Mouse (Mus musculus) heart, embryonic 14.5 days (tissue): ENCODE measurements around the gene Zfp142. TPM values are rescaled to one million over a fixed set of nuclear protein-coding genes. Genes with fewer than 3 reads are reported as not detected.
A peak's percentile ranks its signal among the peaks of the same experiment; 100 is the strongest.

Experiments used
- ATAC-seq: fragments of 200-750 bp; cut with Nextera tagmentation; 2 replicates; pipeline ENCODE4 v1.8.0; 2017; ENCODE audit warnings: low read depth, moderate TSS enrichment; ENCODE audit not compliant: insufficient number of reproducible peaks, insufficient read depth, low FRiP score
- H3K27ac ChIP-seq, 2 experiments: fragments of 200-500 bp in 1 of 2; fragments of 300-500 bp in 1 of 2; sonication (generic) in 1 of 2; replicated peaks in 1 of 2; 2 replicates each; pipeline ENCODE4 v1.5.1; 2012 to 2014; ENCODE audit warnings: low read depth in 2 of 2, low read length in 2 of 2, control low read depth in 1 of 2, mild to moderate bottlenecking in 1 of 2, mixed read lengths in 1 of 2; ENCODE audit not compliant: control insufficient read depth in 1 of 2, insufficient read depth in 1 of 2
- H3K27me3 ChIP-seq: fragments of 300-500 bp; sonication (generic); 2 replicates; pipeline ENCODE4 v1.6.1; 2014; ENCODE audit warnings: mild to moderate bottlenecking, low read length, control low read depth; ENCODE audit not compliant: control insufficient read depth, insufficient read depth
- H3K36me3 ChIP-seq: fragments of 300-500 bp; sonication (generic); 2 replicates; pipeline ENCODE4 v1.6.1; 2014; ENCODE audit warnings: mild to moderate bottlenecking, control low read depth, low read length, mixed read lengths; ENCODE audit not compliant: control insufficient read depth, insufficient read depth
- H3K4me1 ChIP-seq, 2 experiments: fragments of 200-500 bp in 1 of 2; fragments of 300-500 bp in 1 of 2; sonication (generic) in 1 of 2; 2 replicates each; pipeline ENCODE4 v1.6.1; 2012 to 2014; ENCODE audit warnings: low read length in 2 of 2, control low read depth in 1 of 2, mixed read lengths in 1 of 2; ENCODE audit not compliant: control insufficient read depth in 2 of 2, insufficient read depth in 2 of 2
- H3K4me2 ChIP-seq: fragments of 300-500 bp; sonication (generic); 2 replicates; pipeline ENCODE4 v1.6.1; 2014; ENCODE audit warnings: mild to moderate bottlenecking, low read length
- H3K4me3 ChIP-seq, 2 experiments: fragments of 200-500 bp in 1 of 2; fragments of 300-500 bp in 1 of 2; sonication (generic) in 1 of 2; 2 replicates each; pipeline ENCODE4 v1.5.1; 2012 to 2014; ENCODE audit warnings: low read length in 2 of 2, mild to moderate bottlenecking in 2 of 2, control low read depth in 1 of 2, low read depth in 1 of 2, moderate library complexity in 1 of 2; ENCODE audit not compliant: control insufficient read depth in 1 of 2, insufficient read depth in 1 of 2
- H3K9ac ChIP-seq: fragments of 300-500 bp; sonication (generic); 2 replicates; pipeline ENCODE4 v1.6.1; 2014; ENCODE audit warnings: mild to moderate bottlenecking, low read length
- H3K9me3 ChIP-seq: fragments of 300-500 bp; sonication (generic); 2 replicates; pipeline ENCODE4 v1.6.1; 2016; ENCODE audit warnings: low read length, control low read depth; ENCODE audit not compliant: control insufficient read depth
- WGBS: fragments of 180-500 bp; shearing (Covaris S2); extraction: QIAGEN DNeasy Blood & Tissue Kit; methylation state at CpG from one replicate; pipeline ENCODE4 v1.1.7; 2014; 5-methylcytosine and 5-hydroxymethylcytosine counted together
- polyA plus RNA-seq: library from polyadenylated mRNA; unstranded; fragments of >200 nt; fragmentation: Nextera tagmentation; extraction: Ambion mirVana; gene quantifications from 2 replicates; pipeline ENCODE4 v1.2.1, GENCODE M21; 2014

Zfp142 gene
- polyA plus RNA-seq: 6.5 and 7.3 TPM in 2 replicates

GRCm38 (mm10) chr1:74587773-74588445, at the start of gene Zfp142, which contains the start of gene Bcs1l:
Gene Zfp142, minus strand, starts transcription at chr1:74588246.
Gene Bcs1l, plus strand, starts transcription at chr1:74588289.
- H3K4me3 ChIP-seq: peak within 1 kb of the TSS; percentile 90 to 96
- no peaks in the 10 kb centered on the region for H3K9me3 ChIP-seq
- H3K9ac ChIP-seq: peak within 1 kb of the TSS; percentile 84
- H3K4me1 ChIP-seq: peaks cover 5 to 30% of the 10 kb centered on the region in 2 experiments; a peak in 3 of 4 replicates
- under 1% methylated on average over 47 of the region's 48 CpGs for WGBS
- ATAC-seq: peak; percentile 98
- H3K4me2 ChIP-seq: peak within 1 kb of the TSS; percentile 94
- peaks cover 46% of the 10 kb centered on the region for H3K36me3 ChIP-seq
- H3K27me3 ChIP-seq: no peaks in the 10 kb centered on the region
- H3K27ac ChIP-seq: peak within 1 kb of the TSS; percentile 78 to 85

GRCm38 (mm10) chr1:74632734-74633133, 44.7 kb upstream of the Zfp142 start:
- WGBS: 76% methylated on average over 4 of the region's 4 CpGs
- ATAC-seq: no peak
- no peak overlapping the region for H3K9ac ChIP-seq

GRCm38 (mm10) chr1:74628001-74628400, 40.0 kb upstream of the Zfp142 start:
- Histone ChIP-seq H3K27me3 (no peaks in the 10 kb centered on the region), H3K4me1 (peaks cover 0 to 2% of the 10 kb centered on the region in 2 experiments; a peak in 1 of 4 replicates), H3K4me3 (no peak overlapping the region), H3K9ac (no peak overlapping the region), H3K27ac (no peak overlapping the region), H3K9me3 (no peaks in the 10 kb centered on the region), H3K4me2 (no peak overlapping the region), H3K36me3 (no peaks in the 10 kb centered on the region)
- WGBS: 58% methylated on average over 7 of the region's 7 CpGs
- ATAC-seq: no peak

More at GRCm38 (mm10) chr1:74632734-74633133, 44.7 kb upstream of the Zfp142 start:
- no peaks in the 10 kb centered on the region for H3K27me3 ChIP-seq
- no peak overlapping the region for H3K4me2 ChIP-seq
- no peaks in the 10 kb centered on the region for H3K9me3 ChIP-seq
- H3K36me3 ChIP-seq: no peaks in the 10 kb centered on the region
- H3K4me3 ChIP-seq: no peak overlapping the region
- no peaks in the 10 kb centered on the region for H3K4me1 ChIP-seq
- H3K27ac ChIP-seq: no peak overlapping the region

GRCm38 (mm10) chr1:74626076-74626475, 38.0 kb upstream of the Zfp142 start:
- H3K27me3 ChIP-seq: no peaks in the 10 kb centered on the region
- WGBS: 56% methylated on average over 4 of the region's 4 CpGs
- no peaks in the 10 kb centered on the region for H3K9me3 ChIP-seq
- no peak for ATAC-seq
- H3K9ac ChIP-seq: no peak overlapping the region
- no peak overlapping the region for H3K27ac ChIP-seq
- H3K4me2 ChIP-seq: no peak overlapping the region
- H3K4me1 ChIP-seq: peaks cover 0 to 2% of the 10 kb centered on the region in 2 experiments; a peak in 1 of 4 replicates
- no peaks in the 10 kb centered on the region for H3K36me3 ChIP-seq
- H3K4me3 ChIP-seq: no peak overlapping the region

- ATAC-seq: no peak
- H3K4me2 ChIP-seq: no peak overlapping the region
- 95% methylated on average over 1 of the region's 1 CpGs for WGBS
- no peak overlapping the region for H3K9ac ChIP-seq
- H3K27me3 ChIP-seq: no peaks in the 10 kb centered on the region
- no peaks in the 10 kb centered on the region for H3K9me3 ChIP-seq
- peaks cover 0 to 2% of the 10 kb centered on the region in 2 experiments; a peak in 1 of 4 replicates for H3K4me1 ChIP-seq
- H3K4me3 ChIP-seq: no peak overlapping the region
- H3K36me3 ChIP-seq: no peaks in the 10 kb centered on the region
- no peak overlapping the region for H3K27ac ChIP-seq
Observed at GRCm38 (mm10) chr1:74624183-74624582, 36.1 kb upstream of the Zfp142 start.

- Histone ChIP-seq H3K4me1 (peaks cover 0 to 12% of the 10 kb centered on the region in 2 experiments; a peak in 2 of 4 replicates), H3K27ac (peak within 1 kb of the TSS; percentile 30 to 34; a peak in 3 of 4 replicates), H3K27me3 (no peaks in the 10 kb centered on the region), H3K9ac (peak within 1 kb of the TSS; percentile 87), H3K4me3 (peak within 1 kb of the TSS; percentile 78 to 86), H3K4me2 (peak within 1 kb of the TSS; percentile 84), H3K36me3 (peaks cover 27% of the 10 kb centered on the region), H3K9me3 (no peaks in the 10 kb centered on the region)
- 9% methylated on average over 25 of the region's 25 CpGs for WGBS
- ATAC-seq: peak; percentile 65
Observed at GRCm38 (mm10) chr1:74601267-74601962, 13.4 kb upstream of the Zfp142 start, which contains the start of the genes Rnf25 and Stk36. Gene Rnf25, minus strand, starts transcription at chr1:74601397. Gene Stk36, plus strand, starts transcription at chr1:74601445.

- Histone ChIP-seq H3K4me2 (peak overlapping the region; percentile 84), H3K27ac (peak overlapping the region; percentile 30 to 34; a peak in 2 of 4 replicates), H3K9ac (peak overlapping the region; percentile 87), H3K27me3 (no peaks in the 10 kb centered on the region), H3K4me3 (peak overlapping the region; percentile 78 to 86), H3K9me3 (no peaks in the 10 kb centered on the region), H3K36me3 (peaks cover 33% of the 10 kb centered on the region), H3K4me1 (peaks cover 0 to 12% of the 10 kb centered on the region in 2 experiments; a peak in 2 of 4 replicates)
- 0 out of 2 replicates have a peak, but pooled peaks have one; percentile 16 for ATAC-seq
- 9% methylated on average over 26 of the region's 26 CpGs for WGBS
Observed at GRCm38 (mm10) chr1:74600501-74601266, 12.6 kb upstream of the Zfp142 start.
